Mouse (Mus musculus): ENCODE measurements around the gene Prkar1b.

GRCm38 (mm10) chr5:139129572-139130151, 20.1 kb downstream of the Prkar1b start:
- TF ChIP-seq CTCF (IDR thresholded peaks at IDR 0.05; ENCODE audit: control insufficient read depth, insufficient read depth, low read length) (no peak), POLR2A (IDR thresholded peaks at IDR 0.05; ENCODE audit: borderline replicate concordance, control insufficient read depth, low read depth, low read length) (no peak)

All from bone marrow, adult 2 months (tissue).